Mouse (Mus musculus) gastrocnemius, adult 2 months (tissue): ENCODE measurements around the gene Fignl2. TPM values are rescaled to one million over a fixed set of nuclear protein-coding genes. Genes with fewer than 3 reads are reported as not detected.
"Not testable (repeated sequence)": the region's sequence is repeated elsewhere in the genome, so short reads cannot be mapped to it uniquely, and the experiment has no call there.

Experiments used
- DNase-seq: peaks from one replicate; pipeline ENCODE4 v3.0.0; 2022
- H3K27ac ChIP-seq: fragments of 200-600 bp; 2 replicates; pipeline ENCODE4 v1.8.1; 2022; ENCODE audit warnings: mild to moderate bottlenecking
- H3K4me3 ChIP-seq: fragments of 200-600 bp; 2 replicates; pipeline ENCODE4 v1.8.1; 2022; ENCODE audit warnings: mild to moderate bottlenecking, moderate library complexity
- CTCF ChIP-seq: fragments of 200-600 bp; IDR thresholded peaks from 2 replicates; pipeline ENCODE4 v1.8.1; 2022; ENCODE audit warnings: antibody characterized with exemption, mild to moderate bottlenecking, moderate library complexity
- intact Hi-C: fragments of 180-260 bp; cut with DNase I; formaldehyde crosslinking; loops from one replicate; pipeline ENCODE4 v1.15.1; 2025
- long read RNA-seq, 2 experiments: library from polyadenylated mRNA; stranded (forward); transcript quantifications; one replicate each; pipeline ENCODE4 v2.0.0; 2021
- total RNA-seq, 2 experiments: library from RNA; stranded (reverse); gene quantifications; 2 replicates each; pipeline ENCODE4 v1.2.3; 2021

The Fignl2 gene
- total RNA-seq, result under 1 TPM; 0.67 to 0.77 TPM
- long read RNA-seq, experiment 1, full-length matches to known transcripts, result 1 of 1 reads
- long read RNA-seq, experiment 1, partial matches to known transcripts, result 0 of 1 reads
- long read RNA-seq, experiment 1, other reads (novel, unspliced or antisense), result 0 of 1 reads
- long read RNA-seq, experiment 2, result 0 reads

DNA sequence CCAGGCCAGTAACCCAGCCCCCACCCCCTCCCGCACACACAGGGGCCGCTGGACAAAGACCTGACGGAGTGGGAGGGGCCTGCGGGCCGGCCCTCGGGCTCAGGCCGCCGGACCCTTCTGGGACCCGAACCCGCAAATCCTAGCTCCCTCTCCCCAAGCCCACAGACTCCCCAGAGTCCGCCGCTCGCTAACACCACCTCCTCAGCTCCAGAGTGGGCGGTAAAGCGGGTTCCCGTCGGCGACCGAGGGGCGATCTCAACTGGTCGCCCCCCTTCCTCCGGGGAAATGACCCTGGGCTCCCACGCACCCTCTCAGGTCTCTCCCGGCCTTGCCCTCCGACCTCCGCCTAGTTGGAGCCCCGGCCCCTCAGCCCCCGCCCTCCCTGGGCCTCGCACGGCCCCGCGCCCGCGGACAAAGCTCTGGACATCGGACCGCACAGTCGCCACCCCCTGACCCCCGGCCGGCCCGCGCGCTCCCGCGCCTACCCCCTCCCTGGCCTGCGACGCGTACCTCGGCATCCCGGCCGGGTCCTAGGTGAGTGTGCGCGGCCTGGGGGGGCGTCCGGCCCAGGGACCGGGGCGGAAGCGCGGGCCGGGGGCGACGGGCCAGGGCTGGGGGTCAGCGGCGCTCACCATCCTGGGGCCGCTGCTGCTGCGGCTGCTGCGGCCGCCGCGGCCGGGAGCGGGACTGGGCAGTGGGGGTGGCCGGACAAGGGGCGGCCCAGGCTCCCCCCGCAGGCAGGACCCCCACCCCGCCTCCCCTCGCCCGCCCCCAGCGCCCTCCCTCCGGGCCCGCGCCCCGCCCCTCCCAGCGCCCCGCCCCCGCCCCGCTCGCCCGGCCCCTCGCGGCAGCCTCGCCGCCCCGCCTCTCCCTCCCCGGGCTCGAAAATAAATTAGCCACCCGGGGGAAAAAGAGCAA is at the start of gene Fignl2:
Gene Fignl2, minus strand, starts transcription at position 755 of the 918 bp plus-strand sequence.
- Histone ChIP-seq H3K4me3 (peak within 1 kb of the TSS; percentile 88), H3K27ac (peak within 1 kb of the TSS; percentile 85)
- no peak for TF ChIP-seq CTCF
- intact Hi-C loops, result no loop called here
- peak; percentile 63 for DNase-seq

DNA sequence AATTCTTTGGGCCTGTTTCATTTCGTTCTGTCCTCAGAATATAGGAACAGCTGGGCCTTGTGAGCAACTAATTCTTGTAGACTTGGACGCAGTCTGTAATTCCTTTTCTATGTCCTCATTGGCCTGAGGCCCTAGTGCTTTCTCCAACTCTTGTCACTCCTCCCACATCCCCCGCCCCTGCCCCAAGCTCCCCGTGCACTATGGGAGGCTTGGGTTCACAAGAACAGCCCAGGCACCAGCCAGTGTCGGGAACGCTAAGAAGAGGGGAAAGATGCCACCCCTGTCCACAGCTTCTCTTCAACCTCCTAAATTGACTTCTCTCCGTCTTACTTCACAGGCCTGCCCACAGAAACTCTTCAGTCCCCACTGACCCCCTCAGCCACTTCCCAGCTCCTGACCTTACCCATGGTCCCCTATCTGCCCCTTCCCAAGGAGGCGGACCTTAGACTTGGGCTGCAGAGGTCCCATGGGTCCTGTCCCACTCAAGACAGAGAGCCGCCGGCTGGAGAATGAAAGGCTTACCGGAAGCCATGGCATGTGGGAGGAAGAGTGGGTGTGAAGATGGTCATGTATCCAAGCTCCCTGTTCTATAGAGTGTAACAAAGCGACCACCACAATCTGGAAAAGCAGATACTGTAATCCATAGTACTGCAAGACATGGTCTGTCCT is 48.6 kb upstream of the Fignl2 start:
- intact Hi-C loops, result no loop called here
- peak overlapping the region; percentile 95 for H3K27ac ChIP-seq
- DNase-seq, result peak; percentile 67
- no peak for TF ChIP-seq CTCF
- H3K4me3 ChIP-seq, result no peak overlapping the region

DNA sequence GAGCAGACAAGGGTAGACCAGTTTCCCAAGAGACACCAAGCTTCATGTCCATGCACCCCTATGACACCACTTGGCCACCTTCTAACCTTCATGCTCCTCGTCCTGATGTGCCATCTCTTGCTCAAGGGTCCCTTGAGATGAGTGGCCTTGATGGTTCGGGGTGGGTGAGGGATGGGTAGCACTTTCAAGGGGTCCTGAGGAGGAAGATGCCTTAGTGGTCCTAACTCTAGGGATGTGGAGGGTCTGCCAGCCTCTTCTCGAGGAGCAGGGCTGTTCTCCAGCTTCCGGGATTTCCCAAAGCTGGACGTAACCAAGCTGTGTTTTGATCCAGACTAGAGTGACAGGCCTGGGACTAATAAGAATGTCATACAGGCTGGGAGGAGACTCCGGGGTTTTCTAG is 47.2 kb upstream of the Fignl2 start:
- TF ChIP-seq CTCF, result no peak
- intact Hi-C loops, result no loop called here
- no peak for DNase-seq
- Histone ChIP-seq H3K27ac (no peak overlapping the region), H3K4me3 (no peak overlapping the region)

GRCm38 (mm10) chr15:101123202-101123601 is 44.8 kb upstream of the Fignl2 start:
- Histone ChIP-seq H3K27ac (peak overlapping the region; percentile 89), H3K4me3 (no peak overlapping the region)
- no peak for TF ChIP-seq CTCF
- intact Hi-C loops, result no loop called here
- peak; percentile 62 for DNase-seq

- DNase-seq, result no peak
- intact Hi-C loops, result no loop called here
- TF ChIP-seq CTCF, result peak; percentile 32
- Histone ChIP-seq H3K4me3 (no peak overlapping the region), H3K27ac (peak overlapping the region; percentile 89)
Measured at GRCm38 (mm10) chr15:101122290-101122589, 43.9 kb upstream of the Fignl2 start.

- peak overlapping the region; percentile 89 for H3K27ac ChIP-seq
- intact Hi-C loops, result no loop called here
- DNase-seq, result no peak
- no peak overlapping the region for H3K4me3 ChIP-seq
- no peak for TF ChIP-seq CTCF
Measured at GRCm38 (mm10) chr15:101121411-101122289, 43.3 kb upstream of the Fignl2 start.

- intact Hi-C loops, result no loop called here
- DNase-seq, result no peak
- Histone ChIP-seq H3K27ac (peak overlapping the region; percentile 35; the same call in 1 of the 2 replicates), H3K4me3 (no peak overlapping the region)
- peak; percentile 69 for TF ChIP-seq CTCF
Measured at GRCm38 (mm10) chr15:101118399-101119125, 40.2 kb upstream of the Fignl2 start.

GRCm38 (mm10) chr15:101115511-101116110 is 37.2 kb upstream of the Fignl2 start, which contains the start of gene Ankrd33:
Gene Ankrd33 (plus strand): TSS chr15:101115755.
- intact Hi-C loops, result no loop called here
- no peak for DNase-seq
- H3K27ac ChIP-seq, result no peak within 1 kb of the TSS
- no peak within 1 kb of the TSS for H3K4me3 ChIP-seq
- no peak for TF ChIP-seq CTCF

GRCm38 (mm10) chr15:101113778-101114177 is 35.4 kb upstream of the Fignl2 start:
- TF ChIP-seq CTCF, result peak; percentile 24; the same call in 1 of the 2 replicates
- H3K4me3 ChIP-seq, DNase-seq, intact Hi-C loops: not testable (repeated sequence)
- peak overlapping the region; percentile 79 for H3K27ac ChIP-seq

DNA sequence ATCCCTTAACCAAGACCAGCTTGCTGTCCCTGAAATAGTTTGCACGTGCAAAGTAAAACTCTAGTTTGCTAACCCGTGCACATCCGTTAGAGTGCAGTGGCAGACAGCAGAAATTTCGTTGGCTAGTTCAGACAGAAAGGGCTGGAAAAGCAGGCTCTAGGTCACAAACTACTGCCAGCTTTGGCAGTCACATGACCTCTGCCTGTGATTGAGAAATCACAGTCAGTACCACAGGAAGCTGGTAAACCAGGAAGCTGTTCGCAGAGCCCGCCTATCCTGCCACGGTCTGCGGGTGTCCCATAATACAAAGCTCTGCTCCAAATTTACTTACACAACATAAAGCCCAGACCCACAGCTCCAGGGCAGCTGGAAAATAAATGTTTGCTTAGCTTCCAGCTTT is 34.8 kb upstream of the Fignl2 start:
- intact Hi-C loops, result no loop called here
- H3K27ac ChIP-seq, result peak overlapping the region; percentile 79
- peak; percentile 69 for DNase-seq
- no peak for TF ChIP-seq CTCF
- peak overlapping the region; percentile 51 for H3K4me3 ChIP-seq
